Mouse (Mus musculus): ENCODE results near the gene Zfhx3.
"Not testable (repeated sequence)": the region's sequence is repeated elsewhere in the genome, so short reads cannot be mapped to it uniquely, and the experiment has no call there.

The Zfhx3 gene

DNA sequence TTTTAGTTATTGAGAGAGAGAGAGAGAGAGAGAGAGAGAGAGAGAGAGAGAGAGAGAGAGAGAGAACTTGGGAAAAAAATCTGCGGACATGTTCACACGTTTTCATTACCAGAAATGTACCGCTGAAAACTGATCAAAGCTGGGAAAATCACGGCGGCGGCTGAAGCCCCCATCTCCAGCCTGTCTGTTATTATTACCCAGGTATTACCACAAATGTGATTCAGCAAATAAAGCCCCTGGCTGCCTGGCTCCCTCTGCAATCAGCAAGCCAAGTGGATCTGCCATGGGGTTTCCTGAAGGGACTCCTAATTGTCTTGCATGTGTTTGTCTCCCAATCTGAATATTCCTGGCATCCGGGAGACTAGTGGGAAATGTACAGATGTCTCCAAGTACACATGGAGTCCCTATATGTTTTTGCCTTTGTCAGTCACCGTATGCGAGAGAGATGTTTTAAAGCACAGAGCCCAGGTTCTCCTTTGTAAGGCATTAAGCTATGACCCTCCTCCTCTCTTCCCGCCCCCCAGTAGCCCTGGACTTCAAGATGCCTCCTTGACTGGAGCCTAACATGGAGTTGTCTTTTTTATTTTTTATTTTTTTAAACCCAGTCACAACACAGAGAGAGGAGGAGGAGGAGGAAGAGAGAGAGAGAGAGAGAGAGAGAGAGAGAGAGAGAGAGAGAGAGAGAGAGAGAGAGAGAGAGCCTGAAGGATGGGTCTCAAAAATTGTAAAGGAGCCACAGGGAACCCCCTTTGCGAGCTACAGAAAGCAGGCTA, at the start of gene Zfhx3:
Gene Zfhx3 (plus strand): TSS at position 723 of the 773 bp plus-strand sequence.
- no peak for DNase-seq (ENCODE audit: low read depth, low spot score)

GRCm38 (mm10) chr8:107918984-107919383, 23.5 kb upstream of the Zfhx3 start:
- no peak for DNase-seq (ENCODE audit: low read depth, low spot score)

- no peak for DNase-seq (ENCODE audit: low read depth, low spot score)
These were observed 16.3 kb upstream of the Zfhx3 start for GRCm38 (mm10) chr8:107926149-107926548.

DNA sequence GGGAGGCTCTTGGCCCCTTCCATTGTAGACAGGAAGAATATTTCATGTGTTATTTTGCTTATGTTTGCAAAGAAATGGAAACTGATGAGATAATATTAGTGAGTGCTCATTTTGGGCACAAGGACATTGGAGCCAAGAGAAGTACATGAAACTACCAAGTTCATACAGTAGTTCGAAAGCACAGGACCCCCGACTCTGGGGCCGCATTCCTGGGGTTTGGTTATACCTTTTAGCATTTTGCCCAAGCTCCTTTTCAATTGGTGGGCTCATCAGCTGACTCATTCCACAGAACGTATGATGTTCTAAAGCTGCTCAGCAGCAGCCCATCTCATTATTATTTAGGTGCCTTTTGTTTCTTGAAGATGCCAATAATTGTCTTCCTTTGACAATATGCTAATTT, 5.7 kb upstream of the Zfhx3 start:
- no peak for DNase-seq (ENCODE audit: low read depth, low spot score)

GRCm38 (mm10) chr8:107938231-107938630, 4.2 kb upstream of the Zfhx3 start:
- not testable (repeated sequence) for DNase-seq (ENCODE audit: low read depth, low spot score)

- no peak for DNase-seq (ENCODE audit: low read depth, low spot score)
These were observed 2.3 kb upstream of the Zfhx3 start for GRCm38 (mm10) chr8:107940181-107940580.

- DNase-seq (ENCODE audit: low read depth, low spot score), result no peak
These were observed 487 bp downstream of the Zfhx3 start for GRCm38 (mm10) chr8:107942752-107943510.

- DNase-seq (ENCODE audit: low read depth, low spot score), result no peak
These were observed 1.3 kb downstream of the Zfhx3 start for GRCm38 (mm10) chr8:107943550-107944348.

DNA sequence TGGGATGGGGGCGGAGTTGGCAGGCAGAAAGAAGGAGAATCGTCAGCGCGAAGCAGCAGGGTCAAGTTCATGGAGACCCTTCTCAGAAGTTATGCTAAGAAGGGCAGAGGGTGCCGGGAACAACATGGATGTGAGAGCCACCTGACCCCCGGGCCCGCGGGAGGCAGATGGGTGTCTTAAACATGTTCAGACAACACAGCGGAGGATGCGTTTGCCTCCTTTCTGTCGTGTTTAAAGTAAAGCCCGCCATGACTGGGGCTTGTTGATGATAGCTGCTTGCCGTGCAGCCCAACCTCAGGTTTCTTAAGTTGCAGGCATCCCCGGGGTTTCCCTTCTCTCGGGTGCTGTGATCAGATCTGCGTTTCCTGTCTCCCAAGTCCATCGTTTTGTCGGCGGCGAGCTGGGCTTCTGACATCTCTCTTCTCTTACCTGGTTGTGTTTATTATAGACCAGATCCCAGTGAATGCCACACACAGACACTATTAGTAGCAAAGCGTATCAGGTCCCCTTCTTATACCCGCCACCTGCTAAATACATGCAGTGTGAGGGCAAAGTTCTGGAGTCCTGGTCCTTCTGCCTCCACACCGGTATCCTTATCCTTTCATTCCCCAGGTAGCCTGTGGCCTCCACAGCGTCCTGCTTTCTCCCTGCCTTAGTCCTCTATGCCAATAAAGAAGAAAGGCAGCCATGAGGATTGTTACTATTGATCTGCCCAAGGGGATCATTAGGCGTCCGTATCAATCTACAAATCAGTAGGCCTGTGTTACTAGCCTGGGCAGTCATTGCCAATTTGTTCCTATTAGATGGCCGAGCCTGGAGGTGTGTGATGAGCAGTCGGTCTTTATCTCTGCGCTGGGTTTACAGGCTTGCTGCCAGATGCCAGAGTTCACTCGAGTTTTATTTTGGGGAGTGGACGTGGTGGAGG, 2.5 kb downstream of the Zfhx3 start:
- no peak for DNase-seq (ENCODE audit: low read depth, low spot score)

- no peak for DNase-seq (ENCODE audit: low read depth, low spot score)
These were observed 4.4 kb downstream of the Zfhx3 start for GRCm38 (mm10) chr8:107946888-107947287.

DNA sequence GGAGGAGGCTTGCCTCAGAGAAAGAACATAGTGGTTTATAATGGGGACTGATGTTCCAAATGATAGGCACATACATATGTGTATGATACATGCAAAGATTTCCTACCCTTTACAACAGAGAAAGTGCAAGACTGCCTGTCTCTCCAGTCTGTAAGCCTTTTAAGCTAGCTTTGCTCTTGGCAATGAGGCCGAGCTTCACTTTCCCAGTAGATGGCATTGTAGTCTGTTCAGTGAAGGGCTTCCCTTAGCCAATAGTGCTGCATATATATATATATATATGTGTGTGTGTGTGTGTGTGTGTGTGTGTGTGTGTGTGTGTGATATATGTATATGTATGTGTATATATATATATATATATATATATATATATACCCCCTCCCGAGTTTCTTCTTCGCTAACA, 13.4 kb downstream of the Zfhx3 start:
- no peak for DNase-seq (ENCODE audit: low read depth, low spot score)

- no peak for DNase-seq (ENCODE audit: low read depth, low spot score)
These were observed 15.1 kb downstream of the Zfhx3 start for GRCm38 (mm10) chr8:107957566-107957965.

- DNase-seq (ENCODE audit: low read depth, low spot score), result no peak
These were observed 18.0 kb downstream of the Zfhx3 start for GRCm38 (mm10) chr8:107960466-107960865.

DNA sequence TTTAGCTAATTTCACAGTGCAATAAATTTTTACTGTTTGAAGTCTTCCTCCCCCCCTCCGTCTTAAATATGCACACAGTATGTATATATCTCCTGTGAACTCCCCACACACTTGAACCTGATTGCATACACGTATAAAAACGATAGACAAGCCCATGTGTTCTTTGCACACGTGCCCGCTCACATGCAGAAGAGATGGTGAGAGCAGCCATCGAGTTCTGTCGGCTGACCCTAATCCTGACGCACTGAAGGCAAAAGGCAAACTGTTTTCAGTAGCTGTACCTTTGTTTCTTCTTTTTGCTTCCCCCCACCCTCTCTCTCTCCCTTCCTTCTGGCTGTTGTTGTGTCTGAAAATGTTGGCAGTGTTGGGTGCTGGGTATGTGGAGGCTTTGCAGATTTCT, 18.4 kb downstream of the Zfhx3 start:
- DNase-seq (ENCODE audit: low read depth, low spot score), result no peak

- no peak for DNase-seq (ENCODE audit: low read depth, low spot score)
These were observed 29.8 kb downstream of the Zfhx3 start for GRCm38 (mm10) chr8:107972198-107972597.

- no peak for DNase-seq (ENCODE audit: low read depth, low spot score)
These were observed 32.0 kb downstream of the Zfhx3 start for GRCm38 (mm10) chr8:107974451-107974850.

DNA sequence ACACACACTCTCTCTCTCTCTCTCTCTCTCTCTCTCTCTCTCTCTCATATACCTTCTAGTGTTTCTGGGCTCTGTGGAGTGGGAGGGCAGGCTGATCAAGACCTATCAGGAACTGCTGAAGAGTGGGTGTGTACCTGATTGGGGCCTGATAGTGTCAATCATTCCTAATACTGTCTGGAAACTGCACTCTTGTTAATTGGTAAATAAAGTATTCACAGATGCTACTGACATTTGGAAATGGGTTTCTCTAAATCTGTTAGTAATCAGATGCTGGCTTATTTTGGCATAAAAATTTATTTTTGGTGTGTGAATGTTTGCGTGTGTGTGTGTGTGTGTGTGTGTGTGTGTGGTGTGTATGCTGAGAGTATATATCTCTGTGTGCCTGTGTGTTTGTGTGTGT, 35.8 kb downstream of the Zfhx3 start:
- DNase-seq (ENCODE audit: low read depth, low spot score), result no peak

DNA sequence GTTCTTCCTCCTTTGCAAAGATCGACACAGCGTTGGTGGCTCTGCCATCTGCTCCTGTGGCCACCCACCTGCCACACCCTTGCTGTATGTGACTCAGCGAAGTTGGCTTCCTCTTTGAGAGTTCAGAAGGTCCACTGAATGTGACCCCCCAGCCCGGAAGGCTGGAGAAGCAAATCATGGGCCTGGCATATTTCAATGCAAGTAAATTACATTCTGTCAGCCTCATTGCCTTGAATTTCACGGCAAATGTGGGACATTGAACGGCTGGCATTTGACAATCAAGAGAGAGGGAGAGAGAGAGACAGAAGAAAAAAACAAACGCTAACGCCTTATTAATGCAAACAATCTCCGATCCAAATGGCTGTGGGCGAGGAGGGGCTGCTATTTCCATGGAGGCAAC, 38.2 kb downstream of the Zfhx3 start:
- no peak for DNase-seq (ENCODE audit: low read depth, low spot score)

DNA sequence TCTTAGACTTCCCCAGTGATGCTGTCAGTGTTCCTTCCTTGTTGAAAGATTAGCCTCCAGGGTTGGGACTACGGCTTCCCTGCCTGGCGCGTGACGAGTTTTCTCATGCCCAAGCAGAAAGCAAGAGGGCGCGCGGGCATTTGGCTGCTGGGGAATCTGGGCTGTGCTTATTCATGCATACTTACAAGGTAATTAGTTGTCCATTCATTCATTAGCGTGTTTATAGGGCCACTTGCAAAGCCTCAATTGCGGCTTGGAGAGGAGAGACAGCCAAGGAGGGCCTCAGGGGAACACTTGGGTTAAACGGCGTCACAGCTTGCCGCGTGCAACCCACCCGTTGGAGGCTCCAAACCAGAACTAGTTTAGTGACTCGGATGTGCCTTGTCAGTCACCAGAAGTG, 44.2 kb downstream of the Zfhx3 start:
- DNase-seq (ENCODE audit: low read depth, low spot score), result no peak

DNA sequence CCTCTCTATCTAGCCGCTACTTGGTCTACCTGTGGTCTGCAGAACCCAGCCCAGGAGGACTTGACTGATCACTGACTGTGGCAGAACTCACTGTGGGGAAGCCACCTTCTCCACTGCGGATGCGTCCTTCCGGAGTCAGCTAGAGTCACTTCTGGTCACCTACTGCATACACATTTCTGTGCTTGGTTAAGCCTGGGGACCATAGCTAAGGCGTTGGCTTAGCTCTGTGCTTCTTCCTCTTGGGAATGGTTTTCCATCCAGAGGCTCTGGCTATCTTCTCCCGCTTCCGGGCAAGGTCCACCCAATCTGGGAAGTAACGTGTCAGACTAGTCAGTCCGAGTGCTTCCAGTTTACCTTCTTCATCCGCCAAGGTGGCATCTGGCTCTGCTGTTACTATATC, 56.4 kb downstream of the Zfhx3 start:
- no peak for DNase-seq (ENCODE audit: low read depth, low spot score)

GRCm38 (mm10) chr8:108011516-108011915, 69.1 kb downstream of the Zfhx3 start:
- no peak for DNase-seq (ENCODE audit: low read depth, low spot score)

Measured in retina, adult 2 months (tissue).